Mouse (Mus musculus) Muller cell, postnatal 12 days (primary cell): ENCODE data around the gene Ltc4s.

Experiments used
- DNase-seq: peaks from one replicate; pipeline ENCODE4 v3.0.0-alpha.2; 2015; ENCODE audit errors: inconsistent ontology term

The Ltc4s gene

DNA sequence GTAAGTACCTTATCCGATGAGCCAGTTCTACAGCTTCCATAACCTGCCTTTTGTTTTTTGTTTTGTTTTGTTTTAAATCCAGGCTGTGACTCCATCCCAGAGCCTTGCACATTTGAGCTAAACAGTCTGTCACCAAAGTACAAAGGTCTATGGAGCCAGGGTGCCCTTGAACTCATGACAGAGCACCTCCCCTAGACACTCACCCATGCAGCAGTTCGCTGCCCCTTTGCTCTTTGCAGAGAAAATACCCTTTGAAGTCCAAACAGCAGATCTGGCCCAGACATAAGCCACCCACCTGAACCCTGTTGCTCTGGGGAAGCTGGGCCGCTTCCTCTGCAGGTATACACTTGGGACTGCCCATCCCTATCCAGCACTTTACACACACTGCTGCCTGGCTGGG lies 36.8 kb downstream of the Ltc4s start:
- DNase-seq: no peak

DNA sequence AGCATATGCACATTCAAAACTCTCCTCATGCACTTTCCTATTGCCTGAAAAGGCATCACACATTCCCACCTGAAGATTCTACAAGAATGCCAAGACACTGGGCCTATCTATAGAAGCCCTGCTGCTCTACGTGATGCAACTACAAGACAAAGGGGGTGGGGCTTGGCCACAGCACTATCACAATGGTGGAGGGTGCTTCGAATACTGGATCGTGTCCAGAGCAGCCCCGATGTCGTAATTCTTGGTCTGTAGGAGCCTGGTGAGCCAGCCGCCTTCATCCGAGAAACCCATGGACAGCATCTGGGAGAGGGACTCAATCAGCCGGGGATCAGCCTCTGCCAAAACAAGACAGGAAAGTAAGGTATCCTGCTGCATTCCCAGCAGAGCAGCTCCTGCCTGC lies 37.8 kb downstream of the Ltc4s start:
- DNase-seq: no peak

DNA sequence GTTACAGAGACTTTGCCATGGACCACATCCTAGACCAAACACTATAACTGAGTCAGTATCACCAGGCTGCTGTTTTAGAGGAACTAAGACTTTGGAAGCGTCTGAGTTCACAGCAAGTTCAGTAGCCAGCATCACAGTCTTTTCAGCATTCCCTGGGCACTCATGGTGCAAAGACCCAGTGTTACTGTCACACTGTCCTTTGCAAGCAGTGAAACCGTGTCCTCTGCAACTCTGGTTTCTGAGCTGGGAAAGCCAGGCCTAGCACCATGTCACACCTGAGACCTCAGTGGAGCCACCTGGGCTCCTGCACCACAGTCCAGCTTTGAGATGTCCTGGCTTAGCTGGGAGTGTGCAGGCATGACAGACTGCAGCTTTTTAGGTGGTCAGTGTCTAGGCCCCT lies 39.5 kb downstream of the Ltc4s start:
- DNase-seq: no peak

DNA sequence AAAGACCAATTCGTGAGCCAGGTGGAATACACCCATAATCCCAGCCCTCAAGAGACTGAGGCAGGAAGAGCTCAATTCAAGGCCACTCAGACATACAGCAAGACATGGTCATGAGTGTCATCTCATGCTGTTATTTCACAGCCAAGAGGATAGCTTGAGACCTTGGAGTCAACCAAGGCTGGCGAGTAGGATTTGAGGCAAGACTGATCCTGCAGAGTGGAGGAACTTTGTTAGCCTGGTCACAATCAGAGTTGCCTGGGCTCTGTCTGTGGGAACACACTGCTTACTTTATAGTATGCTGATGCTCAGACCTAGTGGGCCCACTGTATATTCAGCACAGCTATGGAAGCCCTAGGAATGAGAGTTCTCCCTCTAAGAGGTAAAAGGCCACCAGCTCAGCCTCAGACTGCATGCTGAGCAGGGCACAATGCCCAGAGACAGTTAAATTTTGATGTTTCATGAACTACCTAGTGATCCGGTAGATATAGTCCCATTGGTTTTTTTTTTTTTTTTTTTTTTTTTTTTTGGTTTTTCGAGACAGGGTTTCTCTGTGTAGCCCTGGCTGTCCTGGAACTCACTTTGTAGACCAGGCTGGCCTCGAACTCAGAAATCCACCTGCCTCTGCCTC lies 40.1 kb downstream of the Ltc4s start:
- DNase-seq: no peak

DNA sequence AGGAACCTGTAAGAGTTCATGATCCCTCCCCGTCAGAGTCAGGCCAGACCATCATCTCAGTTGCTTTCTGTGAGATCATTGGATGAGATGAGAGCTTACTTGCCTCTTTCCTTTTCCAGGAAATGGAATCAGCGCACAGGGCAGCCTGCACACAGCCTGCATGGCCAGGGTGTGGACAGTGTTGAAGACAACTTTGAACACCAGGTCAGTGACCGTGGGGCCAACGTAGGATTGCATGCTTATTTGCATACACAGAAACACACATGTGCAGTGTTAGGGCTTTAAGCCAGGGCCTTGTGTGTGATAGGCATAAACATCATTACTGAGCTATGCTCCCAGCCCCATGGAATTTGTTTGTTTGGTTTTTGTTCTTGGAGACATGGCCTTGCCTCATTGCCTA lies 40.9 kb downstream of the Ltc4s start:
- no peak for DNase-seq

DNA sequence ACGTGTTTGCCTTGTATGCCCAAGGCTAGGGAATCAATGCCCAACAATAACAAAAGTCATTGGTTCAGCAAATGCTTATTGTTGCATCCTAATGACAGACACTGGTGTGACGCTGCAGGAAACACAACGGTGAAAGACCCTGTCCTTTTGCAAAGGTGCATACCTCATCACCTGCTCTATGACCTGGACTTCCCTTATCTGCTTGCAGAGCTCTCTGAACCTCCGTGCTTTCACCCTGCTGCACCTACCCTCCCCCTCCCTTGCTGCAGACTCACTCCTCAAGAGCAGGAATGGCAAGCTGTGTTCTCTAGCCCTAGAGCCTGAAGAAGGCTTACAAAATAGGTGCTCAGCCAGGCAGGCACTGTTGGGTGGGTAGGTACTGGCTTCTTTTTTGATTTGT lies 43.6 kb downstream of the Ltc4s start:
- DNase-seq: no peak

DNA sequence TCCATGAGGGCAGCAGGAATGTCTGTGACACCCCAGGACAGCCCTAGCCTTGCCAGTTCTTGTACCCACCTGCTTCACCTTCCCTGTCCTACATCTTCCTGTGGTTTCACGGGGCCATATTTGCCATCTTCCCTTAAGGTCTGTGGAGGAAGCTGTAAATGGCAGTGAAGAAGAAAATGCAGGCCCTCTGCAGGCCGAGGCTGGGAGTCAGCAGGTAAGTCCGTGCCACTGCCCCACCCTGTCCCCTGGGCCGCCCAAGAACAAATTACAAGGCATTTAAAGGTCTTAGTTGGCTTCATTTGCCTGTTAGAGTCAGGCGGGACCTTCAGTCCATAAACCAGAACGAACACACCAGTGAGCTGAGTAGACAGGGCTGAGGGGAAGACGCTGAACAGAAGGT lies 44.3 kb downstream of the Ltc4s start:
- DNase-seq: no peak

DNA sequence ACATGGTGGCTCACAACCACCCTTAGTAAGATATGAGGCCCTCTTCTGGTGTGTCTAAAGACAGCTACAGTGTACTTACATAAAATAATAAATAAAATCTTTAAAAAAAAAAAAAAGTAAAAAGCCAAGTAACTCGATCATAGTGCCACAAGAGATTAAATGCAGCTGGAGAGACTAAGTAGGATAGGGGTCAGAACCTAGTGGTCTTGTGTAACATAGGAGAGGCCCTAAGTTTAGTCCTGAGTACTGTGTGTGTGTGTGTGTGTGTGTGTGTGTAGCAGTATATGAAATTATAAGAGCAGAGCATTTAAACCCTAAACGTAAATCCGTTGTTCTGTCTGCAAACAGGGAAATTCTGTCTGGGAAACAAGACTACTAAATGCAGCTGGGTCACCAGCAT lies 46.1 kb downstream of the Ltc4s start:
- DNase-seq: no peak

DNA sequence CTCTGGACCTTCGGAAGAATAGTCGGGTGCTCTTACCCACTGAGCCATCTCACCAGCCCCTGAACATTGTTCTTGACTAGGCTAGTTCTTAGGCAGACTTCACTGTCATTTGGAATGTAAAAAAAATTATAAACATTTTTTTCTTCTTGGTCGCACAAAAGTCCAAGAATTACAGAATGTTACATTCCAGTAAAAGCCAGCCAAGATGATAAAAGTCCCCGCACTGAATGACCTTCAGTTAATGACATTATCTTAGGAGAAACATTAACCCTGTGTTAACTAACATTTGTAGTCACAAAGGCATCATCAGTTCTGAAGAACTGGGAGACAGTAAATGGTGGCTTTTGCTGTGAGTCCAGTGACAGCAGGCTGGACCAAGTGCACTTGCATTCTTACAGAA lies 48.1 kb downstream of the Ltc4s start:
- DNase-seq: no peak

DNA sequence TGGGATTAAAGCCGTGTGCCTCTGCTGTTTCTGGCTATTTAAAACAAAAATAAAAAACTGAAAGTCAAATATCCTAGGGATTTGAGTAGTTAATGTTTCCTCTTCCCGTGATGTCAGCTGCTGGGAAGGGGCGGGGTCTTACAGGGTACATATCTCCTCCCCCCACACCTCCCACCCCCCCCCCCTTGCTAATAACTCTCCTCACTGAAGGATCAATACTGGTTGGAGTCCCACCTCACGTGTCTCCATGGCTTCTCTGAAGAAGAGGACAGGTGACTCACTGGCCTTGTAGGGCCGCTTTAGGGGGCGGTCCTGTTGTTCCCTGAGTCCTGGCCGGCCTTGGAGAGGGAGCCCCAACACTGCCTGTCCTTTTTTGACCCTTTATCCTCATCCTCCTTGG lies 49.7 kb downstream of the Ltc4s start:
- DNase-seq: no peak
